Mouse (Mus musculus): ENCODE results near the gene Scarf1. TPM values are rescaled to one million over a fixed set of nuclear protein-coding genes. Genes with fewer than 3 reads are reported as not detected.

Scarf1 gene
- polyA plus RNA-seq, 1 experiment from 2014 or later: 15.2 TPM

GRCm38 (mm10) chr11:75512301-75513018 lies 880 bp upstream of the Scarf1 start:
- H3K27me3 ChIP-seq (ENCODE audit: insufficient read depth, low read length): no peaks in the 10 kb centered on the region
- TF ChIP-seq CTCF (IDR thresholded peaks at IDR 0.05; ENCODE audit: low read depth): no peak
- no peaks in the 10 kb centered on the region for H3K9me3 ChIP-seq (ENCODE audit: low read depth, low read length)
- H3K4me2 ChIP-seq: no peak overlapping the region
- DNase-seq (no peak), ATAC-seq (ENCODE audit: insufficient read depth) (no peak)
- 72% methylated on average over 9 of the region's 9 CpGs for WGBS
- no peak overlapping the region for H3K4me3 ChIP-seq (ENCODE audit: low read depth, low read length)
- H3K27ac ChIP-seq (ENCODE audit: low read depth): no peak overlapping the region
- H3K4me1 ChIP-seq (ENCODE audit: insufficient read depth): peaks cover 8% of the 10 kb centered on the region
- no peak overlapping the region; the same call in 1 of the 2 replicates for H3K9ac ChIP-seq
- H3K36me3 ChIP-seq (ENCODE audit: insufficient read depth): peaks cover 24% of the 10 kb centered on the region

GRCm38 (mm10) chr11:75515186-75515585 lies 1.8 kb downstream of the Scarf1 start:
- Histone ChIP-seq H3K36me3 (ENCODE audit: insufficient read depth) (0 out of 2 replicates have a peak, but pooled peaks cover 3% of the 10 kb centered on the region), H3K4me2 (no peak overlapping the region), H3K4me3 (ENCODE audit: low read depth, low read length) (no peak overlapping the region), H3K27me3 (ENCODE audit: insufficient read depth, low read length) (no peaks in the 10 kb centered on the region), H3K9ac (no peak overlapping the region; the same call in 1 of the 2 replicates), H3K27ac (ENCODE audit: low read depth) (no peak overlapping the region), H3K4me1 (ENCODE audit: insufficient read depth) (no peaks in the 10 kb centered on the region), H3K9me3 (ENCODE audit: low read depth, low read length) (no peaks in the 10 kb centered on the region)
- ATAC-seq (ENCODE audit: insufficient read depth): no peak
- no peak for DNase-seq
- WGBS: 89% methylated on average over 25 of the region's 25 CpGs
- no peak for TF ChIP-seq CTCF (IDR thresholded peaks at IDR 0.05; ENCODE audit: low read depth)

- Histone ChIP-seq H3K9ac (no peak overlapping the region; the same call in 1 of the 2 replicates), H3K27me3 (ENCODE audit: insufficient read depth, low read length) (no peaks in the 10 kb centered on the region)
- ATAC-seq (ENCODE audit: insufficient read depth): no peak
Observed at GRCm38 (mm10) chr11:75519834-75520633, 6.7 kb downstream of the Scarf1 start.

GRCm38 (mm10) chr11:75521609-75522008 lies 8.3 kb downstream of the Scarf1 start:
- no peak for ATAC-seq (ENCODE audit: insufficient read depth)
- H3K4me2 ChIP-seq: no peak overlapping the region
- no peak overlapping the region for H3K27ac ChIP-seq (ENCODE audit: low read depth)
- H3K36me3 ChIP-seq (ENCODE audit: insufficient read depth): no peaks in the 10 kb centered on the region
- no peaks in the 10 kb centered on the region for H3K9me3 ChIP-seq (ENCODE audit: low read depth, low read length)
- DNase-seq: no peak
- no peak overlapping the region for H3K4me3 ChIP-seq (ENCODE audit: low read depth, low read length)
- TF ChIP-seq CTCF (IDR thresholded peaks at IDR 0.05; ENCODE audit: low read depth): no peak
- WGBS: 87% methylated on average over 4 of the region's 4 CpGs
- no peaks in the 10 kb centered on the region for H3K4me1 ChIP-seq (ENCODE audit: insufficient read depth)
- no peaks in the 10 kb centered on the region for H3K27me3 ChIP-seq (ENCODE audit: insufficient read depth, low read length)
- no peak overlapping the region for H3K9ac ChIP-seq

More at GRCm38 (mm10) chr11:75519834-75520633, 6.7 kb downstream of the Scarf1 start:
- Histone ChIP-seq H3K27ac (ENCODE audit: low read depth) (no peak overlapping the region), H3K4me2 (no peak overlapping the region), H3K36me3 (ENCODE audit: insufficient read depth) (no peaks in the 10 kb centered on the region), H3K4me3 (ENCODE audit: low read depth, low read length) (no peak overlapping the region), H3K9me3 (ENCODE audit: low read depth, low read length) (no peaks in the 10 kb centered on the region), H3K4me1 (ENCODE audit: insufficient read depth) (no peaks in the 10 kb centered on the region)
- 70% methylated on average over 15 of the region's 15 CpGs for WGBS
- no peak for DNase-seq
- TF ChIP-seq CTCF (IDR thresholded peaks at IDR 0.05; ENCODE audit: low read depth): no peak

DNA sequence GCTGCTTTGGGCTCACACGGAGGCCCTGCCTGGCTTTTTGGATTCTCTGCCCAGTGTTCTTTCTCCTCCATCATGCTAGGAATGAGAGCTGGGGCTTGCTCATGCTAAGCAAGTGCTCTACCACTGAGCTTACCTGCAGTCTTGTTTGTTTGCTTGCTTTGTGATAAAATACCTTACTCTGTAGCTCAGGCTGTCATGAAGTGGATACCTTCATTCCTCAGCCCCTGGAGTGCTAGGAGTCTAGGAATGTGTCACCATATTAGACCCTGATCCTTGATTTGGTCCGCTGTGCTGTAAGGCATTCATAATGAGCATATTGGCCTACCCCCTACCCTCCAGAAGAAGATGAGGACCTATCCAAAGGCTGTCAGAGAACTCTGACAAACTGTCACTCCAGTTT lies 9.5 kb downstream of the Scarf1 start:
- Histone ChIP-seq H3K9ac (no peak overlapping the region), H3K36me3 (ENCODE audit: insufficient read depth) (no peaks in the 10 kb centered on the region), H3K4me2 (no peak overlapping the region), H3K27me3 (ENCODE audit: insufficient read depth, low read length) (no peaks in the 10 kb centered on the region), H3K4me3 (ENCODE audit: low read depth, low read length) (no peak overlapping the region), H3K9me3 (ENCODE audit: low read depth, low read length) (no peaks in the 10 kb centered on the region), H3K27ac (ENCODE audit: low read depth) (no peak overlapping the region), H3K4me1 (ENCODE audit: insufficient read depth) (no peaks in the 10 kb centered on the region)
- TF ChIP-seq CTCF (IDR thresholded peaks at IDR 0.05; ENCODE audit: low read depth): no peak
- no peak for DNase-seq
- whole genome bisulfite sequencing: 79% methylated on average over 2 of the region's 2 CpGs
- no peak for ATAC-seq (ENCODE audit: insufficient read depth)

DNA sequence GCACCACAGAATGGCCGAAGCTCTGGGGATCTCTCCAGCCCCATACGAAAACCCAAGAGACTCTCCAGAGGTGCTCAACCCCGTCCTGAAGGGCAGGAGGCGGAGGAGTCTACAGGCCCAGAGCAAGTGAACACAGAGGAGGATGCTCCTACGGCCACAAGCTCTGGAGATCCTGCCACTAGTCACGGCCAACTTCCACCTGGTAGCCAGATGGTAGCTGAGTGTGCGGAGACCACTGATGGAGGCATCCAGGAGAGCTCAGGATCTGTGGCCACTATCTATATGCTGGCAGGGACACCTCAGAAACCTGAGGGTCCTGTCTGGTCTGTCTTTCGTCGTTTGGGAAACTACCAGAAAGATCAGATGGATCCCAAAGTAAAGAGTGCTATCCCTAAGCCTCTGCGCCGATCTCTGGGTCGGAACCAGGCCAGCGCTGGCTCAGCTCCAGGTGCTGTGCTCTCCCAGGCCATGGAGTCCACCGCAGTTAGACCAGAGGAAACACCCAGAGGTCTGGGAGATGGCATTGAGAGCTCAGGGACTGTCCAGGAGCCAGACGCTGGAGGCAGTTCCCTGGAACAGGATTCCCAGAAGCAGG lies 12.3 kb downstream of the Scarf1 start:
- Histone ChIP-seq H3K4me3 (ENCODE audit: low read depth, low read length) (no peak overlapping the region), H3K4me1 (ENCODE audit: insufficient read depth) (no peaks in the 10 kb centered on the region), H3K27me3 (ENCODE audit: insufficient read depth, low read length) (no peaks in the 10 kb centered on the region), H3K36me3 (ENCODE audit: insufficient read depth) (no peaks in the 10 kb centered on the region), H3K9ac (no peak overlapping the region), H3K4me2 (no peak overlapping the region), H3K9me3 (ENCODE audit: low read depth, low read length) (no peaks in the 10 kb centered on the region), H3K27ac (ENCODE audit: low read depth) (no peak overlapping the region)
- ATAC-seq (ENCODE audit: insufficient read depth) (no peak), DNase-seq (no peak)
- no peak for TF ChIP-seq CTCF (IDR thresholded peaks at IDR 0.05; ENCODE audit: low read depth)
- 76% methylated on average over 15 of the region's 15 CpGs for WGBS

DNA sequence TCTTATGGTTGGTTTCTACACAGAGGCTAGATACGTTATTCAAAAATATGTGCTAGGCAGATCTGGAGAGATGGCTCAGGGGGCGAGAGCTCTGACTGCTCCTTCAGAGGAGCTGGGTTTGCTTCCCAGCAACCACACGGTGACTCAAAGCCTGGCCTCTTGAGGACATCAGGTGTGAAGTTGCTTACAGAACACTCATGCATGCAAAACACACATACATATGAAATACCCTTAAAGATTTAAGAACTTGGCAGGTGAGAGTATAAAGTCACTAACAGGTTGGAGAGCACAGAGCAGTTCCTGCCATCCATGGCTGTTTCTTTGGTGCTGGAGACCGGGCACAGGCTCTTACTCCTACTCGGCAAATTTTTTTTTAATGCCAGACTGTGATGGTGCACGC lies 13.6 kb downstream of the Scarf1 start:
- no peaks in the 10 kb centered on the region for H3K27me3 ChIP-seq (ENCODE audit: insufficient read depth, low read length)
- H3K4me3 ChIP-seq (ENCODE audit: low read depth, low read length): no peak overlapping the region
- H3K4me1 ChIP-seq (ENCODE audit: insufficient read depth): no peaks in the 10 kb centered on the region
- H3K27ac ChIP-seq (ENCODE audit: low read depth): no peak overlapping the region
- H3K9me3 ChIP-seq (ENCODE audit: low read depth, low read length): no peaks in the 10 kb centered on the region
- DNase-seq (no peak), ATAC-seq (ENCODE audit: insufficient read depth) (no peak)
- H3K36me3 ChIP-seq (ENCODE audit: insufficient read depth): no peaks in the 10 kb centered on the region
- no peak overlapping the region for H3K9ac ChIP-seq
- no peak overlapping the region for H3K4me2 ChIP-seq
- WGBS: 80% methylated on average over 6 of the region's 6 CpGs
- TF ChIP-seq CTCF (IDR thresholded peaks at IDR 0.05; ENCODE audit: low read depth): no peak
